Mouse (Mus musculus): ENCODE results near the gene Hexdc.

- no peak for TF ChIP-seq CTCF (IDR thresholded peaks at IDR 0.05; ENCODE audit: extremely low read depth, insufficient read depth, low read length)
- no peak for TF ChIP-seq POLR2A (IDR thresholded peaks at IDR 0.05; ENCODE audit: extremely low read depth, insufficient read depth, low read length)
These were observed 11.5 kb upstream of the Hexdc start for GRCm38 (mm10) chr11:121192742-121193141.

Data from cortical plate, adult 2 months (tissue).